Mouse (Mus musculus): ENCODE measurements around the gene Dbt. TPM values are rescaled to one million over a fixed set of nuclear protein-coding genes. Genes with fewer than 3 reads are reported as not detected.

Dbt gene
- polyA plus RNA-seq (2012; rRNA removed): 15.7 and 16.7 TPM in 2 replicates

GRCm38 (mm10) chr3:116512904-116513716, at the start of gene Dbt:
Gene Dbt (plus strand): TSS chr3:116513070.

GRCm38 (mm10) chr3:116507772-116508351, 5.0 kb upstream of the Dbt start, which contains the start of gene Rtca:
Gene Rtca (minus strand): TSS chr3:116508208.

GRCm38 (mm10) chr3:116562408-116563094, 49.7 kb downstream of the Dbt start, which contains the start of gene Lrrc39:
Gene Lrrc39 (plus strand): TSS chr3:116562973.

GRCm38 (mm10) chr3:116594728-116595602, 82.1 kb downstream of the Dbt start, which contains the start of gene Sass6:
Gene Sass6 (plus strand): TSS chr3:116594982.

Other genes starting within 250 kb of the Dbt start
- gene Cdc14a, start 89.0 kb upstream of the Dbt start, polyA plus RNA-seq (2012; rRNA removed): 7.4 and 9.6 TPM in 2 replicates
- 100 and 109 TPM in 2 replicates for gene Rtca, start 4.9 kb upstream of the Dbt start, polyA plus RNA-seq (2012; rRNA removed)
- 0.09 and 0.26 TPM in 2 replicates for gene Lrrc39, start 49.9 kb downstream of the Dbt start, polyA plus RNA-seq (2012; rRNA removed)
- 12.2 and 14.1 TPM in 2 replicates for gene Sass6, start 81.9 kb downstream of the Dbt start, polyA plus RNA-seq (2012; rRNA removed)
- 32.1 and 35.5 TPM in 2 replicates for gene Trmt13, start 101.5 kb downstream of the Dbt start, polyA plus RNA-seq (2012; rRNA removed)
- gene Mfsd14a, start 149.6 kb downstream of the Dbt start, polyA plus RNA-seq (2012; rRNA removed): 37.3 and 39.6 TPM in 2 replicates
- not detected in 2 replicates for gene Gm43191, start 168.2 kb downstream of the Dbt start, polyA plus RNA-seq (2012; rRNA removed)
- gene Slc35a3, start 199.8 kb downstream of the Dbt start, polyA plus RNA-seq (2012; rRNA removed): 10.7 and 12.1 TPM in 2 replicates

All from central nervous system, embryonic 14 days (tissue).